Mouse (Mus musculus): Measurements from ENCODE around the gene Best1.

Gene Best1

DNA sequence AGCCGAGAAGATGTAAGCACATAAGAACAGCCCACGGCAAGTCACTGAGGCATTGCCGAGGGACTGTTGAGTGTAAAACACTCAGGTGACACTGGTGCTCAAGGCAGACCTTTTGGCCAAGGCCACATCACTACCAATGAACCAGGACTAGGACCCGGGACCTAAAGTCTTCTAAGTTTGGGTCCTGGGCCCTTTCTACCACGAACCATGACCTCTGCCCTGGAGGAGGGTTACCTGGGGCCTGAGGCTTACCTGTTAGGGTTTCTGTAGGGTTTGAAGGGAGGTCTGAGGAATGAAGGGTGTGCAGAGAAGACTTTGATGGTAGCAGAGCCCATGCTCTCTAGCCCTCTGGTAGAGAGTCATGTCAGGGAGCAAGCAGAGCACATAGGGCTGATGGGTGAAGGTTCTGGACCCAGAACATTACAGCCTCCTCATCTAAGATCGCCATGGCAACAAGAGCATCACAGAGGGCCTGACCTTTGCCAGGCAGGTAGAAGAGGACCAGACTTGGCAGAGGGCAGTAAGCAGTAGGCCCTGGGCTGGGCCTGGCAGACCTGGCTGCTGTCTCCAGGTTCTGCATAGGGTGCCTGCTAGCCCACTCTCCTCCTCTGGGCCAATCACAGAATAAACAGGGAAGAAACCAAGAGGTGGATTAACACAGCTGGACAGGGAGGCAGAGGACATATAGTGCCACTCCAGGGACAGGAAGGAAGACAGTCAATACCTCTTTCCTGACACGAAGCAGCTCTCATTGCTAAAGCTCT lies at the start of gene Best1, which contains the start of gene Rab3il1:
Gene Best1 (minus strand): TSS at position 428 of the 764 bp plus-strand sequence.
Gene Rab3il1 (plus strand): TSS at position 464 of the 764 bp plus-strand sequence.
- Histone ChIP-seq H3K9me3 (ENCODE audit: low read length) (no peaks in the 10 kb centered on the region), H3K4me3 (replicated peaks; ENCODE audit: low read length) (no peak within 1 kb of the TSS), H3K27me3 (ENCODE audit: insufficient read depth, low read length) (0 out of 2 replicates have a peak, but pooled peaks cover 3% of the 10 kb centered on the region), H3K36me3 (ENCODE audit: insufficient read depth, low read length) (no peaks in the 10 kb centered on the region), H3K4me1 (replicated peaks; ENCODE audit: low read depth, low read length) (peaks cover 15% of the 10 kb centered on the region)
- TF ChIP-seq CTCF (conservative IDR thresholded peaks at IDR 0.05; ENCODE audit: low read length) = no peak
- no peak for TF ChIP-seq POU5F1 (IDR thresholded peaks at IDR 0.05; ENCODE audit: borderline replicate concordance, low read length)
- no peak for TF ChIP-seq NANOG (IDR thresholded peaks at IDR 0.05; ENCODE audit: borderline replicate concordance, low read length)

DNA sequence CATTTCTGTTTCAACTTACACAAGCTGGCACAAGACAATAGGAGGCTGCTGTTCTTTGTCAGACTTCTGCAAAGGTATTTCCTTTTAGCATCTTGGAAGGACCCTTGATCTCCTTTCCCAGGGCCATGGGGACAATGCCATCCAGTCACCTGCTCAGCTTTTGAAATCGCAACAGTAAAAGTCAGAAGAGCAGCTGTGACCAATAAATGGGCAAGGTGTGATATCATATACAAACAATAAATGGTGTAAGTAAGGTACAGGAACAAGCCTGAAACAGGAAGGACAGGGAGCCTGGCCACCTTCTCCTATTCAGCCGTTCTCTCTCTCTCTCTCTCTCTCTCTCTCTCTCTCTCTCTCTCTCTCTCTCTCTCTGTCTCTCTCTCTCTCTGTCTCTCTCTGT lies 49.0 kb upstream of the Best1 start:
- no peak for TF ChIP-seq POU5F1 (IDR thresholded peaks at IDR 0.05; ENCODE audit: borderline replicate concordance, low read length)
- TF ChIP-seq CTCF (conservative IDR thresholded peaks at IDR 0.05; ENCODE audit: low read length) = no peak
- no peak for TF ChIP-seq NANOG (IDR thresholded peaks at IDR 0.05; ENCODE audit: borderline replicate concordance, low read length)
- H3K27me3 ChIP-seq (ENCODE audit: insufficient read depth, low read length) = peaks cover 62% of the 10 kb centered on the region
- no peak overlapping the region for H3K4me3 ChIP-seq (replicated peaks; ENCODE audit: low read length)
- no peaks in the 10 kb centered on the region for H3K9me3 ChIP-seq (ENCODE audit: low read length)
- no peaks in the 10 kb centered on the region for H3K36me3 ChIP-seq (ENCODE audit: insufficient read depth, low read length)
- peaks cover 13% of the 10 kb centered on the region for H3K4me1 ChIP-seq (replicated peaks; ENCODE audit: low read depth, low read length)

DNA sequence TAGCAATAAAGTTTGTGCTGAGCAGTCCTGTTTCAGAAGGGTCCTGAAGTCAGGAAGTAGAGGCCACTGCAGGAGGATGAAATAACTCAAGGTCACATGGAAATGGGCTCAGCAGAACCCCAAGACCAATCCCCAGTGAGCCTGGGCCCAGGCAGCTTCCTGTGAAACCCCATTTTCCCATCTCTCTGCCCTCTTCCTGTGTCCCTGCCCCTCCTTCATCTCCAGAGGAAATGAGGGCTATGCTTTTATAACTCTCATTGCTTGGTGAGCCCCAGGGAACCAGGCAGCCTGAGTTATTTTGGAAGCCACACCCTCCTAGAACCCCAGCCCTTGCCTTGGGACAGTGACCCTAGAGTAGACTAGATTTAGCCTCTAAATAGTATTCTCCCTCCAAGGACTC lies 48.1 kb upstream of the Best1 start:
- no peak overlapping the region for H3K4me3 ChIP-seq (replicated peaks; ENCODE audit: low read length)
- no peaks in the 10 kb centered on the region for H3K36me3 ChIP-seq (ENCODE audit: insufficient read depth, low read length)
- no peaks in the 10 kb centered on the region for H3K9me3 ChIP-seq (ENCODE audit: low read length)
- TF ChIP-seq POU5F1 (IDR thresholded peaks at IDR 0.05; ENCODE audit: borderline replicate concordance, low read length) (no peak), CTCF (conservative IDR thresholded peaks at IDR 0.05; ENCODE audit: low read length) (no peak), NANOG (IDR thresholded peaks at IDR 0.05; ENCODE audit: borderline replicate concordance, low read length) (no peak)
- peaks cover 61% of the 10 kb centered on the region for H3K27me3 ChIP-seq (ENCODE audit: insufficient read depth, low read length)
- H3K4me1 ChIP-seq (replicated peaks; ENCODE audit: low read depth, low read length) = peaks cover 17% of the 10 kb centered on the region

GRCm38 (mm10) chr19:10046983-10047382 lies 45.5 kb upstream of the Best1 start:
- Histone ChIP-seq H3K27me3 (ENCODE audit: insufficient read depth, low read length) (peaks cover 70% of the 10 kb centered on the region), H3K4me1 (replicated peaks; ENCODE audit: low read depth, low read length) (peaks cover 14% of the 10 kb centered on the region), H3K9me3 (ENCODE audit: low read length) (no peaks in the 10 kb centered on the region), H3K36me3 (ENCODE audit: insufficient read depth, low read length) (no peaks in the 10 kb centered on the region), H3K4me3 (replicated peaks; ENCODE audit: low read length) (no peak overlapping the region)
- no peak for TF ChIP-seq POU5F1 (IDR thresholded peaks at IDR 0.05; ENCODE audit: borderline replicate concordance, low read length)
- TF ChIP-seq NANOG (IDR thresholded peaks at IDR 0.05; ENCODE audit: borderline replicate concordance, low read length) = no peak
- no peak for TF ChIP-seq CTCF (conservative IDR thresholded peaks at IDR 0.05; ENCODE audit: low read length)

- peaks cover 74% of the 10 kb centered on the region for H3K27me3 ChIP-seq (ENCODE audit: insufficient read depth, low read length)
- TF ChIP-seq NANOG (IDR thresholded peaks at IDR 0.05; ENCODE audit: borderline replicate concordance, low read length) (no peak), CTCF (conservative IDR thresholded peaks at IDR 0.05; ENCODE audit: low read length) (no peak), POU5F1 (IDR thresholded peaks at IDR 0.05; ENCODE audit: borderline replicate concordance, low read length) (no peak)
- peaks cover 18% of the 10 kb centered on the region for H3K4me1 ChIP-seq (replicated peaks; ENCODE audit: low read depth, low read length)
Observed at GRCm38 (mm10) chr19:10046346-10046745, 44.9 kb upstream of the Best1 start.

GRCm38 (mm10) chr19:10045707-10046106 lies 44.3 kb upstream of the Best1 start:
- TF ChIP-seq NANOG (IDR thresholded peaks at IDR 0.05; ENCODE audit: borderline replicate concordance, low read length) = no peak
- no peak for TF ChIP-seq POU5F1 (IDR thresholded peaks at IDR 0.05; ENCODE audit: borderline replicate concordance, low read length)
- TF ChIP-seq CTCF (conservative IDR thresholded peaks at IDR 0.05; ENCODE audit: low read length) = no peak
- no peaks in the 10 kb centered on the region for H3K36me3 ChIP-seq (ENCODE audit: insufficient read depth, low read length)
- H3K4me3 ChIP-seq (replicated peaks; ENCODE audit: low read length) = no peak overlapping the region
- H3K4me1 ChIP-seq (replicated peaks; ENCODE audit: low read depth, low read length) = peaks cover 21% of the 10 kb centered on the region
- H3K27me3 ChIP-seq (ENCODE audit: insufficient read depth, low read length) = peaks cover 77% of the 10 kb centered on the region
- no peaks in the 10 kb centered on the region for H3K9me3 ChIP-seq (ENCODE audit: low read length)

More at GRCm38 (mm10) chr19:10046346-10046745, 44.9 kb upstream of the Best1 start:
- Histone ChIP-seq H3K9me3 (ENCODE audit: low read length) (no peaks in the 10 kb centered on the region), H3K36me3 (ENCODE audit: insufficient read depth, low read length) (no peaks in the 10 kb centered on the region), H3K4me3 (replicated peaks; ENCODE audit: low read length) (no peak overlapping the region)

- Histone ChIP-seq H3K9me3 (ENCODE audit: low read length) (no peaks in the 10 kb centered on the region), H3K36me3 (ENCODE audit: insufficient read depth, low read length) (no peaks in the 10 kb centered on the region), H3K4me1 (replicated peaks; ENCODE audit: low read depth, low read length) (peaks cover 22% of the 10 kb centered on the region), H3K4me3 (replicated peaks; ENCODE audit: low read length) (no peak overlapping the region), H3K27me3 (ENCODE audit: insufficient read depth, low read length) (peaks cover 91% of the 10 kb centered on the region)
- TF ChIP-seq POU5F1 (IDR thresholded peaks at IDR 0.05; ENCODE audit: borderline replicate concordance, low read length) (no peak), NANOG (IDR thresholded peaks at IDR 0.05; ENCODE audit: borderline replicate concordance, low read length) (no peak), CTCF (conservative IDR thresholded peaks at IDR 0.05; ENCODE audit: low read length) (no peak)
Observed at GRCm38 (mm10) chr19:10043643-10044042, 42.2 kb upstream of the Best1 start.

GRCm38 (mm10) chr19:10042816-10043215 lies 41.4 kb upstream of the Best1 start:
- H3K36me3 ChIP-seq (ENCODE audit: insufficient read depth, low read length) = no peaks in the 10 kb centered on the region
- peaks cover 91% of the 10 kb centered on the region for H3K27me3 ChIP-seq (ENCODE audit: insufficient read depth, low read length)
- no peak overlapping the region for H3K4me3 ChIP-seq (replicated peaks; ENCODE audit: low read length)
- TF ChIP-seq NANOG (IDR thresholded peaks at IDR 0.05; ENCODE audit: borderline replicate concordance, low read length) = no peak
- no peak for TF ChIP-seq POU5F1 (IDR thresholded peaks at IDR 0.05; ENCODE audit: borderline replicate concordance, low read length)
- no peak for TF ChIP-seq CTCF (conservative IDR thresholded peaks at IDR 0.05; ENCODE audit: low read length)
- H3K9me3 ChIP-seq (ENCODE audit: low read length) = no peaks in the 10 kb centered on the region
- H3K4me1 ChIP-seq (replicated peaks; ENCODE audit: low read depth, low read length) = peaks cover 22% of the 10 kb centered on the region

Data from E14TG2a.4 (cell line).